Mouse (Mus musculus): ENCODE results near the gene Srpk2.

Srpk2 gene

DNA sequence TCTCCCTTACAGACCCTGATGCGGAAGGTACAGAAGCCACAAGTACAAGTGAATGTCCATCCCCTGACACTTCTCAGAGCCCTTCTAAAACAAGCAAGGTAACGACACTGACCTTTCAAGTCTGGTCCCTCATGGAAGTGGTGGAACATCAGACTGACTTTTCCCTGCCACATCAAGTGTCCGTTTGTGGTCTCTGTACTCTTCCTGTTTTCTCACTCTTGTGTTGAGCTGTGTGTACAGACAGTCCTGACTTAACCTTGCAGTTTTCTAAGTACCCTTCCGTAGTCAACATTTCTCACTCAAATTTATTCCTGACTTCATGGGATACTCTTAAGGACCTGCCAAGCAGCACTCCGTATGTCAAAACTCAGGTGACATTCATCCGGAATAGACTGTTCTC lies 183.7 kb downstream of the Srpk2 start:
- no peak for DNase-seq

DNA sequence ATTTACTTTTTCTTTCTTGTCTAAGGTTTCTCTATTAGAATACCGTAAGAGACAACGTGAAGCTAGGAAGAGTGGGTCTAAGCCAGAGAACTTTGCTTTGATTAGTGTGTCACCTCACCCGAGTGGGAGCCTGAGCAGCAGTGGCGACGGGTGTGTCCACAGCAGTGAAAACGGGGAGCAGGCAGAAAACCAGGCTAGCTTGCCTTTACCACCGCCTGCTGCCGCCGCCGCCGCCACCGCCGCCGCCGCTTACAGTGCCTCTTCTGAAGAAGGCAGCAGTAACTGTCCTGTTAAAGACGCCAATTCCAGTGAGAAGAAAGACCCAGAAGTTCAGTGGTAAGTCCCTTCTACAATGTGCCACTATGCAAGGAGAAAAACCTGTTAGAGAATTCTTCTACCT lies 185.2 kb downstream of the Srpk2 start:
- DNase-seq: no peak

DNA sequence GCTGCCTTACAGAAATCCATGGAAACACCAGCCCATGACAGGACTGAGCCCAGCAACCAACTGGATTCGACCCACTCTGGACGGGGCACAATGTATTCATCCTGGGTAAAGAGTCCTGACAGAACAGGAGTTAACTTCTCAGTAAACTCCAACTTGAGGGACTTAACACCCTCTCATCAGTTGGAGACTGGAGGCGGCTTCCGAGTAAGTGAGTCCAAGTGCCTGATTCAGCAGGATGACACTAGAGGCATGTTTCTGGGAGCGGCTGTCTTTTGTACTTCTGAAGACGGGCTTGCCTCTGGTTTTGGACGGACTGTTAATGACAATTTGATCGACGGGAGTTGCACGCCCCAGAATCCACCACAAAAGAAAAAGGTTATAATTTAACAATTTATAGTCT lies 186.5 kb downstream of the Srpk2 start:
- no peak for DNase-seq

DNA sequence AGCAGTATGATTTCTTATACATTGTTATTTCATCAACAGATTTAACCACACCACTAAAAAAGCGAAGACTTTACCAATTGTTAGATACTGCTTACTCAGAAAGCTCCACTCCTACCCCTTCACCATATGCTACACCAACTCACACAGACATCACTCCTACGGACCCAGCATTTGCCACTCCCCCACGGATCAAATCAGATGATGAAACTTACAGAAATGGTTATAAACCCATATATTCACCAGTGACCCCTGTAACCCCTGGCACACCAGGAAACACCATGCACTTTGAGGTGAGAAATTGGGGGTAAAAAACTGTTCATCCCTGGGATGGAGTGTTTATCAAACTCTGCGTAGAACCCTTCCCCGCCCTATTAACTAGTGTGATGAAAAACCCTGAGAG lies 187.5 kb downstream of the Srpk2 start:
- no peak for DNase-seq

DNA sequence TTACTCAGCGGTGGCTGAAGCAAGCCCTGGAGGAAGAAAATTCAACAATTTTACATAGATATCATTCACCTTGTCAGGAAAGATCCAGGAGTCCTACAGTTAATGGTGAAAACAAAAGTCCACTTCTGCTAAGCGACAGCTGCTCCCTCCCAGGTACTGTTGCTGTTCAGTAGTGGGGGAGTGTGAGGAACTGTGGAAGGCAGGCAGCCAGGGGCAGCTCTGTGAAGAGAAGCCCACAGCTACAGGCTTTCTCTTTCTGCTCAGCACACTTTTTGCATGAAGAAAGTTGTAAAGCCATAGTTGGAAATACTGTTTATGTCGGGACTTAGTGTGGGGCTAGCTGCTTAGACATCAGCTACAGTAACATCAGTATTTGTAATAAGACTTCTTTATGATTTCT lies 188.0 kb downstream of the Srpk2 start:
- DNase-seq: no peak

DNA sequence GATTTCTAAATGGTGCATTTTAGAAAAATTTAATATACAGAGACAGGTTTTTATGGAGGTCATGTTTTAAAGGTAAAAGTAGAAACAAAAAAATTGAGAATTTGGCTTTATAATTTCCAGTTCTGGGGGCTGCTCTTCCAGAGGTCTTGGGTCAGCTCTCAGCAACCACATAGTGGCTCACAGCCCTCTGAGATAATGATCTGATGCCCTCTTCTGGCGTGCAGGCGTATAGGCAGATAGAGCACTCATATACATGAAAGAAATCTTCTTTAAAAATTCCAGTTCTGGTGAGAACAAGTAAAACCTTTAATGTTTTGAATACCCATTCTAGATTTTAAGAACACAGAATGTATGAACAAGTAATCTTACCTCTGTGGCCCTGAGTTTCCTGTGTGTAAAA lies 193.6 kb downstream of the Srpk2 start:
- peak in 1 of 2 experiments; percentile 34 for DNase-seq

DNA sequence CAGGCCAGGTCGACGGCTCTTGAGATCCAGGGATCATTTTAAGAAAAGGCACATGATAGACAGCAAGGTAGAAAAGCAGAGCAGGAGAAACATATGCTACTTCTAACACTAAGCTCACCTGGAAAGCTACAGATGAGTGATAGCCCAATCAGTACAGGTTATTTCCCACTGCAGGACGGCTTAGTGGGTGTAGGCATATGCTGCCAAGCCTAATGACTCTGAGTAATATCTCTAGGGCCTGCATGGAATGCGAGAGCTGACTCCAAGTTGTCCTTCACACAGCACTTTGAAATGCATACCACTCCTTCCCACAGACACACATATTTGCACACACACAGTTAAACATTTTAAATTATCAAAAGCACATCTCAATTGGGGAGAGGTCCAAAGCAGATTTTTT lies 195.2 kb downstream of the Srpk2 start:
- DNase-seq: no peak

DNA sequence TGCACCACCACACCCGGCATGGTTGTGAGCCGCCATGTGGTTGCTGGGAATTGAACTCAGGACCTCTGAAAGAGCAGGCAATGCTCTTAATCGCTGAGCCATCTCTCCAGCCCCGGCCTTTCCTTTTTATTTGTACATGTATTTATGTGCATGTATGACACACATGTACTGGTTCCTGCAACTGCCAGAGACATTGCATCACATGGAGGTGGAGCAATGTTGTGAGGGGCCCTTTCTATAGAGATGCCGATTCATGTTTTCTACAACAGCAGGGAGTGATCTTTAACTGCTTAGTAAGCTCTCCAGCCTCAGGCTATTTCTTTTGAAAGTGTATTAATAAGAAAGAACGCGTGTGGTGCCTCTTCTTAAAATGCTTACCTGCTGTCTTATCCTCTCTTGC lies 200.6 kb downstream of the Srpk2 start:
- no peak for DNase-seq

DNA sequence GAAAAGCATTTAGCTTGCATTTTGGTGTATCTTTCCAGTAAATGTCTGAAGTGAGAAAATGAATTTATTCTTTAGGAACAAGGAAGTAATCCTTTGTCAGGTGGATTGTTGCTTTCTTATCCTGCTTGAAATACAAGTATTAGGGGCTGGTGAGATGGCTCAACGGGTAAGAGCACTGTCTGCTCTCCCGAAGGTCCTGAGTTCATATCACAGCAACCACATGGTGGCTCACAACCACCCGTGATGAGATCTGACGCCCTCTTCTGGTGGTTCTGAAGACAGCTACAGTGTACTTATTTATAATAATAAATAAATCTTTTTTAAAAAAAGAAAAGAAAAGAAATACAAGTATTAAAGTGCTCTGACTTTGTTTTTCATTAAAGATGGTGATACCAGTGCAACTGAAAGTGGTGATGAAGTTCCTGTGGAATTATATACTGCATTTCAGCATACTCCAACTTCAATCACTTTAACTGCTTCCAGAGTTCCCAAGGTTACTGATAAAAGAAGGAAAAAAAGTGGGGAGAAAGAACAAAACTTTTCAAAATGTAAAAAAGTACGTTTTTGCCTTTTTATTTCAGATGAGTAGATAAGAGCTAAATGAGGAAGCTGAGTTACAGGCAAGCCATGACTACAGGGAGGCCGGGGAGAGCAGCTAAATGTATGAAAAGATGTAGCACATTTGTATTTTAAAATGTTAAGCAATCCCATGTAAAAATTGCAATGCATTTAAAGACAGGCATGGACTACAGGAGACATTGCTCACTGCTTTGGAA lies 211.1 kb downstream of the Srpk2 start:
- no peak for DNase-seq

DNA sequence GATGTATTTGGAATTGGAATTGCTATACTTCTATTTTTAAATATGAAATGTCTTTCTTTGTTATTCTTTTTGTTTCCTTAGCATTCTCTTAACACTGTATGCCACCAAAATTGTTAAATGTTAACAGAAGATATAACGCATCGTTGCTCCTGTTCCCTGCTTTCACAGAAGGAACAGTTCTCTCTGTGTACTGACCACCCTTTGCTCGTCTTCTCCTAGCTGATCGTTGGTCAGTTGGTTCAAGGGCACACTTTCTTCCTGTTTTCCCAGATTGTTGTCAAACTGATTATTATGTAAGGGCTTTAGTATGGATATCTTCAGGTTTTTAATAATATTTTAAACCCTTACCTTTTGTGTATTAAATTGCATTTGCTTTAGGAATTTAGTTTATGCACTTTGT lies 217.9 kb downstream of the Srpk2 start:
- peak in 1 of 2 experiments; percentile 57 for DNase-seq

DNA sequence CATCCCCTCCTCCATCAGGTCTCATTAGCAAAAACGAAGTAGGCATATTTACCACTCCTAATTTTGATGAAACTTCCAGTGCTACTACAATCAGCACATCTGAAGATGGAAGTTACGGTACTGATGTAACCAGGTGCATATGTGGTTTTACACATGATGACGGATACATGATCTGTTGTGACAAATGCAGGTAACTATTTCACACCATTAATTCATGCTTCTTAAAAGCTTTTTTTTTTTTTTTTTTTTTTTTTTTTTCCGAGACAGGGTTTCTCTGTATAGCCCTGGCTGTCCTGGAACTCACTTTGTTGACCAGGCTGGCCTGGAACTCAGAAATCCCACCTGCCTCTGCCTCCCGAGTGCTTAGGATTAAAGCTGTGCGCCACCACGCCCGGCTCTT lies 219.7 kb downstream of the Srpk2 start:
- DNase-seq: no peak

DNA sequence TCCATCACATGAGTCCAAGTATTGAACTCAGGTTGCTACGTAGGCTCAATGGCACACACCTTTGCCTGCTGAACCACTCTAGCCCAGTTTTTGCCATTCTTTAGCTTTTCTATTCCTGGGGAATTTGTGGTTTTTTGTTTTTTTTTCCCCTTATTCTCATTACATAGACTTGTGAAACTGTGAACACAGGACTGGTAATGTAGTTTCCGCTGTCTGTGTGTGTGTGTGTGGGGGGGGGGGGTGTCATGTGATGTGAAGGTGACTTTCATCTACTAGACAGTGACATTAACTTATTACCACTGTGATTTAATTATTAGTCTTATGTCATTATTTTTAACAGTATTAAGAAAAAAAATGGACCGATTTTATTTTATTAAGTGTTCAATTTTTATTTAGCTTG lies 220.2 kb downstream of the Srpk2 start:
- no peak for DNase-seq

DNA sequence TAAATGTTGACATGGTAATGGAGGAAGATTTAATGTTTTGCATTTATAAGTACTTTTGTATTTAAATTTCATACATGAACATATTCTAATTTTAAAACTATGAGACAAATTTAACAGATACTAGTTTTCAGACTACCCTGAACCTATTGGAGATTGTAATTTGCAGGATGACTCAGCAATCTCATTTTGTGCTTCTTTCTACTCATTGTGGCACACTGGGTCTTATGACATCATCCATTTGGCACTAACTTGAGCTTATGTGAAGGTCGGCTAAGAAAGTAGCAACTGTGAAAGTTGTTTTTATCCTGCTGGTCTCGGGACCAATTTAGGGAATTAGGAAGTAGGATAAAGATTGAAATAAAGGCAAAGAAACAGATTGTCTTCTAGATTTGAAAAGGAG lies 222.7 kb downstream of the Srpk2 start:
- DNase-seq: no peak

DNA sequence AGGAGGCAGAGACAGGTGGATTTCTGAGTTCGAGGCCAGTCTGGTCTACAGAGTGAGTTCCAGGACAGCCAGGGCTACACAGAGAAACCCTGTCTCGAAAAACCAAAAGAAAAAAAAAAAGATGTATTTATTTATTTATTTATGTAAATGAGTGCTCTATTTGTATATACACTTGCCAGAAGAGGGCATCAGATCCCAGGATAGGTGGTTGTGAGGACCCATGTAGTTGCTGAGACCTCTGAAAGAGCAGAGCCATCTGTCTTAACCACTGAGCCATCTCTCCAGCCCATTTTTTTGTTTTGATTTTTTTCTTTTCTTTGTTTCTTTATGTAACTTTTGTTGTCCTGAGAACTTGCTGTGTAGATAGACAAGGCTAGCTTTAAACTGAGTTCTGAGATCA lies 230.9 kb downstream of the Srpk2 start:
- peak in 1 of 2 experiments; percentile 17 for DNase-seq

All from kidney, postnatal 25 days (tissue).